Mouse (Mus musculus): ENCODE data around the gene Ugt2b34. TPM values are rescaled to one million over a fixed set of nuclear protein-coding genes. Genes with fewer than 3 reads are reported as not detected.
"Not testable (repeated sequence)": the region's sequence is repeated elsewhere in the genome, so short reads cannot be mapped to it uniquely, and the experiment has no call there.

The Ugt2b34 gene
- polyA plus RNA-seq, 1 experiment: 0.03 TPM

DNA sequence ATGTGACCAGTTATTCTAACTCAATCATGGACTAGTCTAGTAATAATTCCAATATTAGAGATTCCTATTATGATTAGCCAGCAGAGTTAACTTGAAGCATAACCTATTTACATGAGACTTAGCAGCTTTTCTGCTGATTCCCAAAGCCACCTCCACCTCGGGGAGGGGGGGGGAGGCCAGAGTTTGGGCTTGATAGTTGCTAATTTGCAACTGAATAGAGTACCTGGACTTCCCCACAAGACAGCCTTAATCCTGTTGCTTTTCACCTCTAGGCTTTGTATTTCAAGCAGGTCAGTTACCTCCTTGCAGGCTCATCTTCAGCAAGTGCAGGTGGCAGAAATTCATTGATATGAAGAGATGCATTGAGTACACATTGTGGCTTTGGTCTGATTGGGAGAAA is 49.1 kb downstream of the Ugt2b34 start:
- no peak for TF ChIP-seq POLR2A (IDR thresholded peaks at IDR 0.05; ENCODE audit: borderline replicate concordance, extremely low read depth, insufficient read depth, insufficient read length, poor library complexity, severe bottlenecking)
- TF ChIP-seq CTCF (IDR thresholded peaks at IDR 0.05; ENCODE audit: borderline replicate concordance, extremely low read depth, insufficient read depth, insufficient read length): no peak
- DNase-seq (ENCODE audit: low read depth): no peak

DNA sequence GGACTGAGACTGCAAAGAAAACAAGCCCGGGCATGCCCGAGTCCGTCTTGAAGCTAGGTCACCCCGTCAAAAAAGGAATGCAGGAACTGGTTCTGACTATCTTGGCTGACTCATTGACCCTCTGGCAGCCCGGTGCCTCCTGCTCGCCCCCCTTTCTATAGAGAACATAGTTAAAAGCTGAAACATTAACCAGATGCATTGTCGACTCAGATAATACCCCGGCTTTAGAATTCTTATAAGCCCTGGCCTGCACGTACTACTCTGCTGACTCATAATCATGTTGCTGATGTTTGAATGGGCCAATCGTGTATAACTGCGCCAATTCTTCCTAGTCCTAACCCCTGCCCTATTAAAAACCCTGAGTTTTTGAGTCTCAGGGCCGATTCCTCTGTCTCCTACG is 50.2 kb downstream of the Ugt2b34 start:
- not testable (repeated sequence) for DNase-seq (ENCODE audit: low read depth)

DNA sequence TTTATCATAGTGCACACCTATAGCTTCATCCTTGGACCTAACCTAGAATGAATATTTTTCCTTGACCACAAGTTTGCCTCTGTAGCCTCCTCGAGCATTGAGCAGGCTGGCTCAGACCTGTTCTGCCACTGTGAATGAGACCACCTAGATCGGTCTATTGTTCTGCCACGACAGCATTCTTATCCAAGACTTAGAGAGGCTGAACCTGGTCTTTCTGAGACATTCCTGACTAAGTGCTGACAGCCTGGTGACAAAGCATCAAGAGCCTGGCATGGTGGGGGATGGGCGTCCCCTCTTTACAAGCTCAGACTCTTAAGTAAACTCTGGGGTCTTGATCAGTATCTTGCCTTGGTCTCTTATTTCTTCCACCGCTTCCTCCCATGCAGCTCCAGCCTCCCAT is 55.1 kb downstream of the Ugt2b34 start:
- DNase-seq (ENCODE audit: low read depth): no peak
- TF ChIP-seq CTCF (IDR thresholded peaks at IDR 0.05; ENCODE audit: borderline replicate concordance, extremely low read depth, insufficient read depth, insufficient read length) (no peak), POLR2A (IDR thresholded peaks at IDR 0.05; ENCODE audit: borderline replicate concordance, extremely low read depth, insufficient read depth, insufficient read length, poor library complexity, severe bottlenecking) (no peak)

DNA sequence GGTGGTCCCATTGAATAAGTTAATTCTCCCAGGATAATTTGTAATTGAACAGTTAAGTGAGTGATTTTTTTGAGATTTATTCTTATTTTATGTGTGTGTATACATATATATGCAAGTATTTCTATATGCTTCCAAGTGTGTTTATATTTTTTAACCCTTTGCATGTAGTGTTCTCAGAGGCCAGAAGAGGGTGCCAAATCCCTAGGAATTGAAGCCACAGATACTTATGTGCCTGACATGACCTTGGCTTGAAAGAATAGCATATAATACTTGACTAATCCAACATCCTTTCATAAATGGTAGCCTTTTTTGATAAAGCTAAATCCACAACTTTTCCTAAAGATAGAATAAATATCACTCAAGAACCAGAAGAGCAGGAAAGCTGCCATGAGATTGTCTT is 56.6 kb downstream of the Ugt2b34 start:
- TF ChIP-seq POLR2A (IDR thresholded peaks at IDR 0.05; ENCODE audit: borderline replicate concordance, extremely low read depth, insufficient read depth, insufficient read length, poor library complexity, severe bottlenecking) (no peak), CTCF (IDR thresholded peaks at IDR 0.05; ENCODE audit: borderline replicate concordance, extremely low read depth, insufficient read depth, insufficient read length) (peak; percentile 57; the same call in 1 of the 2 replicates)
- peak; percentile 78 for DNase-seq (ENCODE audit: low read depth)

DNA sequence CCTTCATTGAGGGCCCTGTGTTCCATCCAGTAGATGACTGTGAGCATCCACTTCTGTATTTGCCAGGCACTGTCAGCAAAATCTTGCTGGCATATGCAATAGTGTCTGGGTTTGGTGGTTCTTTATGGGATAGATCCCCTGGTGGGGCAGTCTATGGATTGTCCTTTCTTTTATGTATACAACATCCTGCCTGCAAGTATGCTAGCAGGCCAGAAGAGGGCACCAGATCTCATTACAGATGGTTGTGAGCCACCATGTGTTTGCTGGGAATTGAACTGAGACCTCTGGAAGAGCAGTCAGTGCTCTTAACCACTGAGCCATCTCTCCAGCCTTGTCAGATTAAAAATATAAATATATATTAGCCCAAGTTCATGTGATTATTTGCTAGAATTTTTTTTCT is 65.5 kb downstream of the Ugt2b34 start:
- not testable (repeated sequence) for DNase-seq (ENCODE audit: low read depth)

DNA sequence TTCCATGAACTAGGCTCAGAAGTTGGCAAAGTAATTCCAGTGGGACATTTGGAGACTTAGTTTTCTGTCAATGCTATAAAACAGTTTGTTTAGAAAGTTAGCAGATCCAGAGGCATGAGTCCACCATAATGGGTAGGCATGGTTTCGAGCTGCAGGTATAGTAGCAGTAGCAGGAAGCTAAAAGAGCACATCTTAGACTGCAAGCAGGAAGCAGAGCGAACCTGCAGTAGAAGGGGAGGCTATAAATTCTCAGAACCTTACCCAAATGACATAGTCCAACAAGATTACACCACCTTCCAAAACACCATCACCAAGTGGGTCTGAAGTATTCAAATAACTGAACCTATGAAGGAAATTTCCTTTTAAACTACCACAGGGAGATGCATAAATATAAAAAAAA is 66.5 kb downstream of the Ugt2b34 start:
- DNase-seq (ENCODE audit: low read depth): no peak
- no peak for TF ChIP-seq CTCF (IDR thresholded peaks at IDR 0.05; ENCODE audit: borderline replicate concordance, extremely low read depth, insufficient read depth, insufficient read length)
- no peak for TF ChIP-seq POLR2A (IDR thresholded peaks at IDR 0.05; ENCODE audit: borderline replicate concordance, extremely low read depth, insufficient read depth, insufficient read length, poor library complexity, severe bottlenecking)

Other genes starting within 250 kb of the Ugt2b34 start
- gene Tmprss11b, start 230.6 kb downstream of the Ugt2b34 start, polyA plus RNA-seq (2012; rRNA removed): 0.01 TPM in 1 of 2 replicates, not detected in the other
- gene Tmprss11e, start 161.1 kb downstream of the Ugt2b34 start, polyA plus RNA-seq (2012; rRNA removed): not detected in 2 replicates
- gene Ythdc1, start 102.7 kb downstream of the Ugt2b34 start, polyA plus RNA-seq (2012; rRNA removed): 60.7 and 73.8 TPM in 2 replicates
- not detected in 2 replicates for gene Ugt2b1, start 19.6 kb upstream of the Ugt2b34 start, polyA plus RNA-seq (2012; rRNA removed)
- gene Ugt2b35, start 93.9 kb upstream of the Ugt2b34 start, polyA plus RNA-seq (2012; rRNA removed): not detected in 2 replicates
- gene Ugt2b36, start 185.6 kb upstream of the Ugt2b34 start, polyA plus RNA-seq (2012; rRNA removed): not detected in 2 replicates
- not detected in 2 replicates for gene Ugt2b5, start 233.4 kb upstream of the Ugt2b34 start, polyA plus RNA-seq (2012; rRNA removed)

Data from brain, embryonic 14.5 days (tissue).